Mouse (Mus musculus) heart, postnatal 0 days (tissue): ENCODE results near the gene Luc7l3.
"Not testable (repeated sequence)": the region's sequence is repeated elsewhere in the genome, so short reads cannot be mapped to it uniquely, and the experiment has no call there.

Experiments used
- CTCF ChIP-seq: IDR thresholded peaks from 2 replicates; pipeline ENCODE4 v1.5.1; 2016; ENCODE audit warnings: antibody characterized with exemption, control low read depth, low read depth
- EP300 ChIP-seq: IDR thresholded peaks from 2 replicates; pipeline ENCODE4 v1.6.1; 2016; ENCODE audit warnings: antibody characterized with exemption, low read depth

DNA sequence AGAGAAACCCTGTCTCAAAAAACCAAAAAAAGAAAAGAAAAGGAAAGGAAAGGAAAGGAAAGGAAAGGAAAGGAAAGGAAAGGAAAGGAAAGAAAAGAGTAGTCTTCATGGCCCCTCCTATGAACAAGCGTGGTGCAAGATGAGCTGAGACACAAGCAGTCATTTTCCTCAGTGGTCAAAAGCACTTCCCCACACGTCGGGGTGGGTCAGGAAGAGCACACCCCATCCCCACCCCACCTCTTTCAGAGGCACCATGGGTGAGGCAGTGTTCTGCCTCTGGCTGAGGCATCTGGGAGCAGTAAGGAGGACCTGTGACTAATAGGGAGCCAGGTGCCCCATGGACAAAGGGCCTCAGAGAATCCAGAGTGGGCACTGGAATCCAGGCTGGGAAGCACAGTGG is 55.6 kb downstream of the Luc7l3 start:
- TF ChIP-seq CTCF, EP300: not testable (repeated sequence)
